Mouse (Mus musculus) G1E (cell line): Measurements from ENCODE around the gene Tln1.

ENCODE experiments used
- CTCF ChIP-seq: IDR thresholded peaks from 2 replicates; pipeline ENCODE4 v1.5.1; 2012; ENCODE audit warnings: low read depth, low read length, inconsistent platforms, mixed read lengths
- GATA1 ChIP-seq: IDR thresholded peaks from 2 replicates; pipeline ENCODE4 v1.6.1; 2012; ENCODE audit warnings: borderline replicate concordance, low read length, inconsistent platforms, mixed read lengths
- GATA2 ChIP-seq: IDR thresholded peaks from 2 replicates; pipeline ENCODE4 v1.6.1; 2012; ENCODE audit warnings: low read depth, low read length, inconsistent platforms, borderline replicate concordance
- POLR2AphosphoS5 ChIP-seq: IDR thresholded peaks from 2 replicates; pipeline ENCODE4 v1.6.1; 2012; ENCODE audit warnings: low read depth, low read length, inconsistent platforms; ENCODE audit not compliant: insufficient replicate concordance
- TAL1 ChIP-seq: conservative IDR thresholded peaks from 2 replicates; pipeline ENCODE4 v1.6.1; 2012; ENCODE audit warnings: low read depth, low read length, inconsistent platforms, mixed read lengths

DNA sequence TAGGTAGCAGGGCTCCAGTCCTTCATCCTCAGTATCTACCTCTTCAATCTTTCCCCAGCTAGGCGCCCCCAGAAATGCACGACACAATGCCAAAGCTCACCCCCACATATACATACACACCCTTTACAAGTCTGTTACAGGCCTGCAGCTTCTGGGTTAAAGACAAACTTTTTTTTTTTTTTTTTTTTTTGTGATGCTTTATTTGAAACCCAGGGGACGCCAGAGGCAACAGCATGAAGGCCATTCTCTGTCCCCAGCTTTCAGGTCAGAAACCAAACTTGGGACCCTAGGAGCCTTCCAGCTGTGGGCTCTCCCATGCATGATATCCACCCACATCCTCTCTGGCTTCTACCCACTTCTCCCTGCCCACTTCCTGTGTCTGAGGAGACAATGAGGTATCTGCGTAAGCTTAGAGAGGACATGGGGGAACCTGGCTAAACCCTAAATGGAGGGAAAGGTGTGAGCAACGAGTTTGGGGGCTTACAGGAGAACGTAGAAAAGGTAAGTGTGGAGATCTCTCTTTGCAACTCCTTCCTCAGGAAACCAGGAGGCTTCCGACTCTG, 80.5 kb downstream of the Tln1 start:
- no peak for TF ChIP-seq CTCF
- TF ChIP-seq POLR2AphosphoS5, result no peak
- no peak for TF ChIP-seq GATA1
- no peak for TF ChIP-seq GATA2
- no peak for TF ChIP-seq TAL1
